Mouse (Mus musculus): Measurements from ENCODE around the gene Opalin.

DNA sequence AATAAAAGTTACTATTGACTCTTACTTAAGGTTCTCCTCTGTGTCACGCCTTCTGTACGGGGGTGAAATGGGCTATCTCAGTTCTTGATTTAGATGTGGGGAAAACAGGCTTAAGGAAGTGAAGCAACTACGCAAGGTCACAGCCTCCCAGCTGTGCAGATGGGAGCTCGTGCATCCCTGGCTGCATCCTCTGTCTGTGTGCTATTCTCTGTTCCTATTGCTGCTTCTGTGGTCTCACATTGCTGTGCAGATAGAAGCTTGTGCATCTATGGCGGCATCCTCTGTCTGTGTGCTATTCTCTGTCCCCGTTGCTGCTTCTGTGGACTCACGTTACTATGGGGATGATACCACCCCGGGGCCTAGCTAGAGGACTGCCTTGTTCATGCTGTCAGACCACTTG is 50.4 kb downstream of the Opalin start:
- TF ChIP-seq CTCF (IDR thresholded peaks at IDR 0.05; ENCODE audit: extremely low read depth, insufficient read depth, low read length), result no peak
- TF ChIP-seq POLR2A (IDR thresholded peaks at IDR 0.05; ENCODE audit: extremely low read depth, insufficient read depth, low read length), result no peak
